Mouse (Mus musculus) hindbrain, embryonic 12.5 days (tissue): Measurements from ENCODE around the gene Gm4187. TPM values are rescaled to one million over a fixed set of nuclear protein-coding genes. Genes with fewer than 3 reads are reported as not detected.
"Not testable (repeated sequence)": the region's sequence is repeated elsewhere in the genome, so short reads cannot be mapped to it uniquely, and the experiment has no call there.

Experiments
- ATAC-seq: fragments of 200-750 bp; cut with Nextera tagmentation; 2 replicates; pipeline ENCODE4 v1.8.0; 2017; ENCODE audit warnings: moderate TSS enrichment; ENCODE audit not compliant: low FRiP score
- H3K27ac ChIP-seq: fragments of 300-500 bp; sonication (generic); 2 replicates; pipeline ENCODE4 v1.5.1; 2016; ENCODE audit warnings: mild to moderate bottlenecking
- H3K27me3 ChIP-seq: fragments of 300-500 bp; sonication (generic); 2 replicates; pipeline ENCODE4 v1.6.1; 2016; ENCODE audit warnings: mild to moderate bottlenecking
- H3K36me3 ChIP-seq: fragments of 300-500 bp; sonication (generic); 2 replicates; pipeline ENCODE4 v1.6.1; 2016; ENCODE audit warnings: mild to moderate bottlenecking
- H3K4me1 ChIP-seq: fragments of 300-500 bp; sonication (generic); 2 replicates; pipeline ENCODE4 v1.6.1; 2016
- H3K4me2 ChIP-seq: fragments of 300-500 bp; sonication (generic); replicated peaks from 2 replicates; pipeline ENCODE4 v1.6.1; 2016; ENCODE audit warnings: mild to moderate bottlenecking
- H3K4me3 ChIP-seq: fragments of 300-500 bp; sonication (generic); 2 replicates; pipeline ENCODE4 v1.5.1; 2016; ENCODE audit warnings: mild to moderate bottlenecking
- H3K9ac ChIP-seq: fragments of 300-500 bp; sonication (generic); 2 replicates; pipeline ENCODE4 v1.6.1; 2016; ENCODE audit warnings: mild to moderate bottlenecking, moderate library complexity
- H3K9me3 ChIP-seq: fragments of 300-500 bp; sonication (generic); replicated peaks from 2 replicates; pipeline ENCODE4 v1.6.1; 2016; ENCODE audit warnings: mild to moderate bottlenecking
- WGBS: fragments of 180-500 bp; shearing (Covaris S2); methylation state at CpG from one replicate; pipeline ENCODE4 v1.1.7; 2016; 5-methylcytosine and 5-hydroxymethylcytosine counted together
- polyA plus RNA-seq: library from polyadenylated mRNA; unstranded; fragments of >200 nt; fragmentation: Nextera tagmentation; extraction: Ambion mirVana; gene quantifications from 2 replicates; pipeline ENCODE4 v1.2.1, GENCODE M21; 2016

Gm4187 gene
- not detected in 2 replicates for polyA plus RNA-seq

DNA sequence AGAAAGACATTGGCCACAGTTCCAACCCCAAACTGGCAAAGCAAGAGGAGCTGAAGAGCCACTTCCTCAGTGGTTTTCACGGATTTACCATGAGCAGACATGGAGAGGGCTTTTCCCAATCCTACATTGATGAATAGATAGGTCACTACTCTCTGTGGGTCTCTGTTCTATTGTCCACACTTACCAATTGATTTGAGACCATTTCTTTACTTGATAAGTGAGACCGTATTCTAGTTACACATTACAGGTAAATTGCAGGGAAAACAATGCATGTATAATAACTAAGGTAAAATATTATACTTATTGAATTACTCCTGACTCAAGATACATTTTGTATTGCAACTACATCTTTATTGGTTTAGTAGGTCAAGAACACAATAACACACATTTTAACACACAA, at the start of gene Gm4187:
TSS of gene Gm4187 (minus strand) at position 101 of the 400 bp plus-strand sequence.
- not testable (repeated sequence) for H3K4me2 ChIP-seq, H3K27ac ChIP-seq, H3K27me3 ChIP-seq, H3K4me3 ChIP-seq, H3K9ac ChIP-seq, H3K4me1 ChIP-seq, ATAC-seq, H3K36me3 ChIP-seq, H3K9me3 ChIP-seq
- WGBS: no CpG with 5 or more reads among the region's 2 CpGs

DNA sequence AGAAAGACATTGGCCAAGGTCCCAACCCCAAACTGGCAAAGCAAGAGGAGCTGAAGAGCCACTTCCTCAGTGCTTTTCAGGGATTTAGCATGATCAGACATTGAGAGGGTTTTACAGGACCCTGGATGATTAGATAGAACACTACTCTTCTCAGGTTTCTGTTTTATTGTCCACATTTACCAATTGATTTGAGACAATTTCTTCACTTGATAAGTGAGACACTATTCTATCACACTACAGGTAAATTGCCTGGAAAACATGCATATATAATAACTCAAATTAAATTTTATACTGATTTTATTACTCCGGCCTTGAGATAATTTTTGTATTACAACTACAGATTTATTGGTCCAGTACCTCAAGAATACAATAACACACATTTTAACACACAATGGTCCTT, 41.4 kb upstream of the Gm4187 start, which contains the start of gene Gm8660:
TSS of gene Gm8660 (minus strand) at position 101 of the 400 bp plus-strand sequence.
- H3K9me3 ChIP-seq, ATAC-seq, H3K4me1 ChIP-seq, H3K36me3 ChIP-seq, H3K4me3 ChIP-seq, H3K27ac ChIP-seq, H3K4me2 ChIP-seq, H3K9ac ChIP-seq, H3K27me3 ChIP-seq: not testable (repeated sequence)
- no CpG with 5 or more reads among the region's 1 CpGs for WGBS

Other genes starting within 250 kb of the Gm4187 start
- gene Gm16451, start 211.5 kb downstream of the Gm4187 start, polyA plus RNA-seq: not detected in 2 replicates
- gene Gm10666, start 195.0 kb downstream of the Gm4187 start, polyA plus RNA-seq: not detected in 2 replicates
- gene Vmn1r142, start 165.7 kb downstream of the Gm4187 start, polyA plus RNA-seq: not detected in 2 replicates
- not detected in 2 replicates for gene Vmn1r143, start 140.3 kb downstream of the Gm4187 start, polyA plus RNA-seq
- gene Gm8653, start 128.5 kb downstream of the Gm4187 start, polyA plus RNA-seq: not detected in 2 replicates
- not detected in 2 replicates for gene Gm8453, start 100.2 kb downstream of the Gm4187 start, polyA plus RNA-seq
- gene Gm8660, start 41.3 kb upstream of the Gm4187 start, polyA plus RNA-seq: not detected in 2 replicates
- gene Vmn1r148, start 83.9 kb upstream of the Gm4187 start, polyA plus RNA-seq: not detected in 2 replicates
- not detected in 2 replicates for gene Vmn1r149, start 108.5 kb upstream of the Gm4187 start, polyA plus RNA-seq
- not detected in 2 replicates for gene Gm10665, start 134.4 kb upstream of the Gm4187 start, polyA plus RNA-seq
- gene Vmn1r151, start 170.0 kb upstream of the Gm4187 start, polyA plus RNA-seq: not detected in 2 replicates
- not detected in 2 replicates for gene Vmn1r152, start 193.2 kb upstream of the Gm4187 start, polyA plus RNA-seq
- not detected in 2 replicates for gene Gm8677, start 205.2 kb upstream of the Gm4187 start, polyA plus RNA-seq
- not detected in 2 replicates for gene Gm4201, start 235.6 kb upstream of the Gm4187 start, polyA plus RNA-seq